Mouse (Mus musculus) ES-E14 (cell line): ENCODE measurements around the gene Dusp13. TPM values are rescaled to one million over a fixed set of nuclear protein-coding genes. Genes with fewer than 3 reads are reported as not detected.

Experiments
- DNase-seq: peaks from one replicate; pipeline ENCODE4 v3.0.0-alpha.2; 2013; ENCODE audit warnings: low read depth, low spot score
- H3K27ac ChIP-seq: 2 replicates; pipeline ENCODE4 v1.5.1; 2012; ENCODE audit warnings: low read depth, mild to moderate bottlenecking, low read length, moderate library complexity, mixed read lengths; ENCODE audit not compliant: poor library complexity, insufficient read depth, severe bottlenecking
- H3K36me3 ChIP-seq: 2 replicates; pipeline ENCODE4 v1.6.1; 2012; ENCODE audit warnings: mild to moderate bottlenecking, low read length, moderate library complexity, mixed read lengths; ENCODE audit not compliant: control insufficient read depth, poor library complexity, insufficient read depth, severe bottlenecking
- H3K4me1 ChIP-seq, 2 experiments: fragments of 150-350 bp in 1 of 2; sonication (generic) in 1 of 2; 2 replicates each; pipeline ENCODE4 v1.6.1; 2012; ENCODE audit warnings: low read length in 2 of 2, mild to moderate bottlenecking in 1 of 2, mixed read lengths in 1 of 2; ENCODE audit not compliant: control insufficient read depth in 2 of 2, insufficient read depth in 2 of 2, poor library complexity in 1 of 2
- H3K4me3 ChIP-seq, 2 experiments: fragments of 150-350 bp in 1 of 2; sonication (generic) in 1 of 2; 2 replicates each; pipeline ENCODE4 v1.5.1; 2012; ENCODE audit warnings: low read length in 2 of 2, low read depth in 1 of 2, mild to moderate bottlenecking in 1 of 2, mixed read lengths in 1 of 2; ENCODE audit not compliant: insufficient read depth in 1 of 2, poor library complexity in 1 of 2, severe bottlenecking in 1 of 2
- H3K9ac ChIP-seq: 2 replicates; pipeline ENCODE4 v1.6.1; 2012; ENCODE audit warnings: low read depth, mild to moderate bottlenecking, low read length, mixed read lengths; ENCODE audit not compliant: poor library complexity, insufficient read depth, severe bottlenecking
- H3K9me3 ChIP-seq: fragments of 150-350 bp; sonication (generic); 2 replicates; pipeline ENCODE4 v1.6.1; 2012; ENCODE audit warnings: low read depth, mild to moderate bottlenecking, low read length; ENCODE audit not compliant: control insufficient read depth, insufficient read depth
- CHD2 ChIP-seq: IDR thresholded peaks from 2 replicates; pipeline ENCODE4 v1.6.1; 2014; ENCODE audit warnings: mild to moderate bottlenecking, low read depth, low read length, inconsistent platforms
- HCFC1 ChIP-seq: IDR thresholded peaks from 2 replicates; pipeline ENCODE4 v1.6.1; 2012; ENCODE audit warnings: low read length, inconsistent platforms, borderline replicate concordance; ENCODE audit not compliant: insufficient read depth
- MAFK ChIP-seq: IDR thresholded peaks from 2 replicates; pipeline ENCODE4 v1.6.1; 2014; ENCODE audit warnings: mild to moderate bottlenecking, low read depth, low read length, inconsistent platforms; ENCODE audit not compliant: insufficient read depth
- ZC3H11A ChIP-seq: IDR thresholded peaks from 2 replicates; pipeline ENCODE4 v1.6.1; 2012; ENCODE audit warnings: low read depth, mild to moderate bottlenecking, inconsistent platforms, low read length, borderline replicate concordance
- ZNF384 ChIP-seq: IDR thresholded peaks from 2 replicates; pipeline ENCODE4 v1.6.1; 2012; ENCODE audit warnings: low read depth, low read length, inconsistent platforms
- in situ Hi-C, 2 experiments: fragments of 600-800 bp; cut with MboI; formaldehyde crosslinking; loops; one replicate each; pipeline ENCODE4 v1.15.1; 2025; ENCODE audit warnings: low sequenced_read_pairs in 2 of 2, inconsistent platforms in 1 of 2; ENCODE audit not compliant: unreplicated experiment in 2 of 2
- total RNA-seq: library from RNA; depleted of rRNA; stranded (reverse); fragments of 300-350 nt; gene quantifications from 2 replicates; pipeline ENCODE4 v1.2.3, GENCODE M21; 2012

Gene Dusp13
- total RNA-seq, 1 experiment = 1.2 TPM

DNA sequence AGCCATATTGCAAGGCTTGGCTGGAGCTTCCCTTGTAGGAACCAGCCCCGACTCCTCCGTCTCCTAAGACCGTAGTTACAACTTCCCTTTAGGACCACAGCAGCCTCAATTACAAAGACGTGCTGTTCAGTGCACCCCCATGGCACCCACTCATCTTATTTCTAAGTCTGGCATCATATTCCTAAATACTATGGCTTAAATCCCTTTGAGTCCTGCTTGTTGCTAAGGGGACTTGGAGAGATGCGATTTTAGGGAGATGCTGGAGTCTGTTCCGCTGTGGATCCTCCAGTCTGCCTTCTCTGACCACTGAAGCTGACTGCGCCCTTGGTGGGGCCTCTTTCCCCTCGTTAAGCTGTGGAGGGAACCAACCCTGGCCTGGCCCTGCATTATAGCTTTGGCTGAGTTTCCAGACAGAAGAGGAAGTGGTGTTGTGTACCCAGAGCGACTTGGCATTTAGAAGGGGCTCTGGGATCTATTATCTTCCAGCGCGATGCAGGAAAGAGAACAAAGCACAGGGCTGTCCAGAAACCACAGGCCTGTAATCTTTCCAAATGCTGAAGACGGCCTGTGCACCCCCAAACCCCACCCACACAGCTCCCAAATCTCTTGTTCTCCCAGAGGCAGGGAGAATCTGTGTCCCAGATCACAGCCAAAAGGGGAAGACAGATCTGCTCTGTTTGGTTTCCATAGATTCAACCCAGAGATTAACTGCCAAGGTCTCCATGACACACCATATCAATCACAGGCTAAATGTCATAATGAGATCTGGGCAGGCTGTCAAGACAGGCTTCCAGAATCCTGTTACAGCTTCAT, 44.0 kb downstream of the Dusp13 start:
- H3K4me3 ChIP-seq = no peak overlapping the region
- H3K4me1 ChIP-seq = no peaks in the 10 kb centered on the region
- TF ChIP-seq MAFK (no peak), HCFC1 (no peak), ZNF384 (no peak), ZC3H11A (no peak), CHD2 (no peak)
- H3K36me3 ChIP-seq = no peaks in the 10 kb centered on the region
- no peaks in the 10 kb centered on the region for H3K9me3 ChIP-seq
- no peak overlapping the region for H3K9ac ChIP-seq
- in situ Hi-C loops = no loop called here
- H3K27ac ChIP-seq = no peak overlapping the region
- no peak for DNase-seq

DNA sequence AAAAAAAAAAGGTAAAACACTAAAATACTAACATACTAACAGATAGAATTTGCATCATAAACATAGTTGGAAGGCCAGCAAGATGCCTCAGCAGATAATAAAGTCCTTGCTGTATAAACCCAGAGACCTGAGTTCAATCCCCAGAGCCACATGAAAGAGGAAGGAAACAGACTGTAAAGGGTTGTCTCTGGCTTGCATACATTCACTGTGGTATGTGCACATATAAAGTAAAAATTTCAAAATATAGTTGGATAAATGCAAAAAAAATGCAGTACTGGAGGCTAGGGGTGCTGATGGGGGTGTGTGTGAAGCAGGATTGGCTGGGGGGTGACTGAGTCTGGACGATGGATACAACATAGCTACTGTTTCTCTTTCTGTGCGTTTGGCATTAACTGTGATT, 45.5 kb downstream of the Dusp13 start:
- Histone ChIP-seq H3K9me3 (no peaks in the 10 kb centered on the region), H3K4me1 (no peaks in the 10 kb centered on the region), H3K27ac (no peak overlapping the region), H3K4me3 (no peak overlapping the region), H3K9ac (no peak overlapping the region), H3K36me3 (no peaks in the 10 kb centered on the region)
- in situ Hi-C loops = no loop called here
- no peak for TF ChIP-seq ZNF384
- no peak for TF ChIP-seq ZC3H11A
- no peak for TF ChIP-seq MAFK
- no peak for TF ChIP-seq CHD2
- no peak for TF ChIP-seq HCFC1
- no peak for DNase-seq

DNA sequence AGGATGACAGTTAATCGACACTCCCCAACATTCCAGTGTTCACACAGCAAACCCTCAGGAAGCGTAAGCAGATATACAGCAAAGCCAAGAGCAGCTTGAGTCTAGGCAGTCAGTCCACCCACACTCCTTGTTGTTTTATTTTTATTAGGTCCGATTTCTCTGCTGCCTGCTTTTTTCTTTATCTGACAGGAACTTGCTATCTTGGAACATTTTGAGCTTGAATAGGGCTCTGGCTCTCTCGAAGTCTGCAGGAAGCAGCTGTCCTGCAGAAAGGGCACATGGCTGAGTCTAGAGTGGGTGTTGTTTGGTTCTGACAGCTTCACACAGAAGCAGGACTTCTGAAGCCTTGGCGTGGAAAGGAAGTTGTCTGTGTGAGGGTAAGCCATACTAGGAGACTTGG, 47.7 kb downstream of the Dusp13 start:
- Histone ChIP-seq H3K4me1 (no peaks in the 10 kb centered on the region), H3K4me3 (no peak overlapping the region), H3K27ac (no peak overlapping the region), H3K9ac (no peak overlapping the region), H3K9me3 (no peaks in the 10 kb centered on the region), H3K36me3 (no peaks in the 10 kb centered on the region)
- no peak for DNase-seq
- TF ChIP-seq CHD2 = no peak
- no peak for TF ChIP-seq ZC3H11A
- TF ChIP-seq ZNF384 = no peak
- TF ChIP-seq HCFC1 = no peak
- TF ChIP-seq MAFK = no peak
- in situ Hi-C loops = no loop called here

DNA sequence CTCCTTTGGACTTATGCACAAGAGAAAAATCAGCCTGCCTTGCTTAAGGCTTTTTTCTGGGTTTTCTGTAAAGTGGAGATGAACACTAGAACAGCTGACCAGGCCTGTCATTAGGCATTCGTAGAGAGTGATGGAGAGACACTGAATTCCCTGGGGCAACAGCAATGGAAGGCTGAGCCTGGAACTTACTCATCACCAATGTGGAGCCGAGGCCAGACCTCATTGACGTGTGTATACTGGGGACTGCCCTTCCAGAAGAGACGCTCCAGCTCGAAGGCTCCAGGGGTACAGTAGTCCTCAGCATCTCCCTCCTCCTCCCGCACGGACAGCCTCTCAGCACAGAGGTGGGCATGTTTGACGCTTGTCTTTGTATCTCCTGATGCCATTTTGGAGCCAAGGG, 48.3 kb downstream of the Dusp13 start:
- H3K4me3 ChIP-seq = no peak overlapping the region
- no peaks in the 10 kb centered on the region for H3K36me3 ChIP-seq
- in situ Hi-C loops = no loop called here
- H3K9ac ChIP-seq = no peak overlapping the region
- no peaks in the 10 kb centered on the region for H3K9me3 ChIP-seq
- no peak for DNase-seq
- no peaks in the 10 kb centered on the region for H3K4me1 ChIP-seq
- TF ChIP-seq CHD2 = no peak
- no peak for TF ChIP-seq ZC3H11A
- no peak overlapping the region for H3K27ac ChIP-seq
